Mouse (Mus musculus): ENCODE measurements at regions not wholly inside any gene's neighbourhood (a gene's known extent, or its start where the extent isn't known, plus 50 kb on each side); places are given as distances from the start of the nearest gene placed in this dataset.

DNA sequence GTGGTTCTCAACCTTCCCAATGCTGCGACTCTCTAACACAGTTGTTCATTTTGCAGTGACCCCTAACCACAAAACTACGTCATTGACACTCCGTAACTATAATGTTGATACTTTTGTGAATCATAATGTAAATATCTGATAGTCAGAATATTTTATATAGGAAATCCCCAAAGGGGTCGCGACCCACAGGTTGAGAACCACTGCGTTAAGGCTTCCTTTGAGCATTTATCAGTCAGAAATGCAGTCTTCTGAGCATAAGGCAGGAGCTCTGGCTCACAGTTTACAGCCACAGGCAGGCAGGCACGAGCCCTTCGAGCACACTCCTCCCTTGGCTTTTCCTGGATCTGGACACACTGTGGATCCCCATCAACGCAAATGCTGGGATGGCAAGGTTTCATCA lies 57.0 kb downstream of the Nxnl2 start:
- no peak for ATAC-seq (replicated peaks; ENCODE audit: poor library complexity, severe bottlenecking)

- ATAC-seq (replicated peaks; ENCODE audit: poor library complexity, severe bottlenecking): no peak
These were observed 58.3 kb downstream of the Nxnl2 start for GRCm38 (mm10) chr13:51228862-51229770.

- no peak for ATAC-seq (replicated peaks; ENCODE audit: poor library complexity, severe bottlenecking)
These were observed 59.0 kb downstream of the Nxnl2 start for GRCm38 (mm10) chr13:51229862-51230261.

DNA sequence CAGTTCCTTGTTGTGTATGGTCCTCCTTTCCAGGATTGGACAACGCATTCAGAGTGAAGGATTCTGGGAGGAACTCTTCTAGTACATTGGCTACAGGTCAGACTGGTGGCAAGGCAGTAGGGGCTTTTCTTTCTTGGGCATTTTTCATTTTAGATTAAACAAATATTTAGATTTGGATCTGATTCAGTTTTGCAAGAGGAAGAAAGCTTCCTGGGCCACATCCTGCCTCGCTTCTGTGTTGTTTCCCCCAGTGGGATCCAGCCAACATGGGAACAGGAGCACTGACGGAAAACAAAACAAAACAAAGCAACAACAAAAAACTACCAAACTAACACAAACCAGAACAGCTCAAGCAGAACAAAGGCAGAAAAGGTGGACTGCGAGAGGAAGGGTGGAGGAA lies 60.8 kb downstream of the Nxnl2 start:
- no peak for ATAC-seq (replicated peaks; ENCODE audit: poor library complexity, severe bottlenecking)

DNA sequence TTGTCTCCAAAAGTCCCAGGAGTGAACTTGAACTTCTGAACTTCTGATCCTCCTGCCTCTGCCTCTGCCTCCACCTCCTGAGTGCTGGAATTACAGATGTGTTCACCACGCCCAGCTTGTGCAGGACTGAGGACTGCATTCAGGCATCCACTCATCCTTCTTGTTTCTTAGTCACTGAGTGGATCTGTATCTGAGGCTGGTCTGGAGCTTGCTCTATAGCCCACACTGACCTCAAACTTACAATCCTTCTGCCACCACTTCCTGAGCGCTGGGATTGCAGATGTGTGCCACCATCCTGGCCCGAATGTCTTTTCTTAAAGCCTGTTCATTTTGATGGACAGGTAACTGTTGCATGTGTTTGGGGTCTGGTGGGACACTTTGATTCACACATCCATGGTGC lies 76.6 kb downstream of the Nxnl2 start:
- ATAC-seq (replicated peaks; ENCODE audit: poor library complexity, severe bottlenecking): peak; percentile 63

DNA sequence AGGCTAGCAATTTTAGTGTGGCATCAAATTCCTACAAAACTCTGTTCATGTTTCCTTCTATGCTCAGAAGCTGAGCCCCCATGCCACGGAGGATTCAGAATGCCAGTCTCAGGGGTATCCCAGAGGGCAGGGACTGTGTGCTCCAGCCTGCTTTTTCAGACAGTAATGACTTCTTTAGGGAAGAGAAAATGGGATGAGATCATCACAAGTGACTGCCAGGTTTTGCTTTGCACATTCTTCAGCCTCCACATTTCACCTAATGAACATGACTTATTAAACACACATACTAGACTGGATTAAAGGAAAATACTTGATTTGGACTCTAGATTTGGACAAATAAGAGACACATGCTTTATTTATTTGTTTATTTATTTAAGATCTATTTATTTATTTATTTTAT lies 82.5 kb downstream of the Nxnl2 start:
- no peak for ATAC-seq (replicated peaks; ENCODE audit: poor library complexity, severe bottlenecking)

DNA sequence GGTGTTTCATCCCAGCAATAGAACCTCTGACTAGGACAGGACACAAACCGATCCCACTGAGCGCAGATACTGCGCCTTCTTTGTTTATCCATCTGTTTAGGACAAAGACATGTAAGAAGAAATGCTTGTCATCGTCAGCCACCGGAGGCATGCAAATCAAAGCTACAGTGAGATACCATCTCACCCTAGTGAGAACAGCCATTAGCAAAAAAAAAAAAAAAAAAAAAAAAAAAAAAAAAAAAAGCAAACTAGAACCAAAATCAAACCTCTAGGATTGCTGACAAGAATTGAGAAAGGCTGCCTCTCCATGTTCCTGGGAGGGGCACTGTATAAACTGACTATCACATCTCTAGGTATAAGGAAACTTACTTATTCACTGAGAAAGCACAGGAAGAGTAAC lies 84.9 kb downstream of the Nxnl2 start:
- no peak for ATAC-seq (replicated peaks; ENCODE audit: poor library complexity, severe bottlenecking)

DNA sequence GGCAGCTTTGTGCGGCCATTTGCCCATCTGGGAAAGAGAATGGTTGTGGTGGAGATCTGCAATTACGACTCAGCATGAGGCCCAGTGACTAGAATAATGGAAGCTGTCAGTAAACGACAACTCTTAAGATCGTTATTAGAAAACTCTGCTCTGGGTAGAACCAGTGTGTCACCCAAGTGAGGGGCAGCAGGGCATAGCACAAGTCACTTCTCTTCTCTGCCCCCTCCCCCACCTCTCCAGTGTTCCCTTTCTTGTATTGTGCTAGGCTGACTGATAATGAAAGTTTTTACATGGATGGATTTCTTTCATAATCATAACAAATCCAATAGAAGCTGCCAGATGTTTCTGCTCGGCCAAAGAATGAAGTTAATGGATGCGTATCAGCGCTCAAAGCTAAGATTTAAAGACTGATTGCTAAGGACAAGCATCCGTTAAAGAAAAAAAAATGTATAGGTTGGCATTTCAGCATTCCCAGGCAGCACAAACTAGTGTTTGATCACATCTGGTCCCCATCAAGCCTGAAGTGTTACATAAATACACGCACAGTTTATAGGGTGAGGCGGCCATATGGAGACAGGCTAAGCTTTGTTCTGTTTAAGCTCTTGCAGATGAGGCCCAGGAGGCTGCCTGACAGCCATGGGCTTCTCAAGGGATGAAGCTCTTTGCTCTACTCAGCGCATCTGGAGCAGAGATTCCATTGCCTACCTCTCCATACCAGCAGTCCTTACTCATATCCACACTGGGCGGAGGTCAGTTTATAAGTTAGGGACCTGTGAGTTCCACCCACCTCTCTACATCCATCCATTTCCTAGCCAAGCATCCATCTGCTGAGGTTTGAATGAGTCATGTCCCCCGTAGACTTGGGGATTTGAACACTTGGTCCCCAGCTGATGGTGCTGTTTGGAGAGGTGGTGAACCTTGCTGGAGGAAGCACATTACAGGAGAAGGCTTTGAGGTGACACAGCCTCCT lies 88.2 kb downstream of the Nxnl2 start:
- ATAC-seq (replicated peaks; ENCODE audit: poor library complexity, severe bottlenecking): no peak

- no peak for ATAC-seq (replicated peaks; ENCODE audit: poor library complexity, severe bottlenecking)
These were observed 90.8 kb downstream of the Nxnl2 start for GRCm38 (mm10) chr13:51261619-51262018.

DNA sequence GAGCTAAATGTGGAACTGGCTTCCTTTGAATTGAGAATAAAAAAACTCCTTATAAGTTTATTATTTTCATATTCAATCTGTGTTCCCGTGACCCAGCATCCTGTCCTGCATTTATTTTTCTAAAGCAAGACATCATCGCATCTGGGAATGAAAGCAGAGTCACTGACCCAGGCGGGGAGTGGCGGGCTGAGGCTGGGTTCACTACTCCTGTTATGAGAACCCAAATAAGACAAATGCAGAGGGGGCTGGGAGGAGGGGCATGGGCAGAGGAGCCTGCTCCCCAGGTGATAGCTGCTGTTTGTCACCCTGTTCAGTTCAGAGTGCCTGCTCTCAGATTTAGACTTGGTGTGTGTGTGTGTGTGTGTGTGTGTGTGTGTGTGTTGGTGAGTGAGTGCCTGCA lies 102.0 kb downstream of the Nxnl2 start:
- no peak for ATAC-seq (replicated peaks; ENCODE audit: poor library complexity, severe bottlenecking)

DNA sequence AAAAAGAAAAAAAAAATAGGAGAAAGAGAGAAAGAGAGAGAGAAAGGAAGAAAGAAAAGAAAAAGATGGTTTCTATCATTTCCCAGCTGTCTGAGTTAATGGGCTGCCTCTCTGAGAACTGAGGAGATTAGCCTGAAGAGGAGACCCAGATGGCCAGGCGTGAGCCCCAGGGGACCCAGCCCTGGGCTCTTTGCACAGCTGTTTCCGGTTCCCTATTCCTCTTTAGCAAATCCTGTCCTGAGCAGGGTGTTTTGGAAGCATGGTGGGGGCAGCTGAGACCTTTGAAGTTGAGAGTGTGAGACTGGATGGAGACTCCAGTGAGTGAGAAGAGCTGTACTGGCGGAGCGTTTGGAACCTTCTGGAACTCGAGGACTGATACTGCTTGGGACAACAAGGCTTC lies 103.8 kb downstream of the Nxnl2 start:
- peak; percentile 55; the same call in 1 of the 2 replicates for ATAC-seq (replicated peaks; ENCODE audit: poor library complexity, severe bottlenecking)

GRCm38 (mm10) chr13:51276601-51277000 lies 105.8 kb downstream of the Nxnl2 start:
- no peak for ATAC-seq (replicated peaks; ENCODE audit: poor library complexity, severe bottlenecking)

DNA sequence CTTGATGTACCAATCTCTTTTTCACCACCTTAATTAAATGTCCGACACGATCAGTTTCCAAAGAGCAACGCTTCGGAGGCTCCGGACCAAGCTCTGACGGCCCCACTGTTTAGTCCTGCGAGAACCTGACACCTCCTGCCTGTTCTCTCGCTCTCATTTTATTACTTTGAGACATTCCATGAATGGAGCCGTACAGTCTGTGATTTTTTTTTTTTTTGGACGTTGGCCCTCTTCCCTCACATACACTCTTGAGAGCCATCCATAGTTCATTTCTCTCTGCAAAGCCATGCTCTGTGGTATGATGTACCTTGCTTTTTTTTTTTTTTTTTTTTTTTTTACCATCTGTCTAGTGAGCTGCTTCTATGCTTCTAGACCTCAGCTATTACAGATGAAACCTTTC lies 106.7 kb downstream of the Nxnl2 start:
- no peak for ATAC-seq (replicated peaks; ENCODE audit: poor library complexity, severe bottlenecking)

DNA sequence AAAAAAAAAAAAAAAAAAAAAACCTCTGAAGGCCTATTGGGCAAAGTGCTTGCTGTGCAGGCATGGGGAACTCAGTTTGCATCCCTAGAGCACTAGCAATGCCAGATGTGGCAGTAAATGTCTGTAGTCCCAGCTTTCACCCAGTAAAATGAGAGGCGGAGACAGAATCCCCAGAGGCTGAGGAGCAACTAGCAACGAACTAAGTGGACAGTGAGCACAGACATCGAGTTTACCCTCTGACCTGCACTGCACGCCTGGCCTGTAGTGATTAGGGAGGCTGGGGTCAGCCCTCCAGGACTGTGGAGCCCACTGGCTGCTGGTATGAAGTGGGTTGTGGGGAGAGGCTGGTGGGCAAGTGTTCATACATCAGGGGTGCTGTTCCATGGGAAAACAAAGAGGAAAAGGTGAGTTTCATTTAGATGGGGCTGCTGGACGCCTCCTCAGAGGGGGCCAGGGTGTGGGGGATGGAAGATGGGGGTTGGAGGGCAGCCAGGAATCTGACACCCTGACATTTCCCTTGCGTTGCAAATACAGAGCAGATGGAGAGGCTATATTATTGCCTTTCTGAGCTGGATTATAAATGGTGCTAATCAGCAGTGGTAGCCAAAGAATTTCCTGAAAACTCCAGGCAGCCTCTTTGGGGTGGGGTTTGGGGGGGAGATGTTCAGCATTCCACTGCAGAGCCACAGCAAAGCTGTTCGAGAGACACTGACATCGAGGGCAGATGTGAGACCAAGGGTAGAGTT lies 109.0 kb downstream of the Nxnl2 start:
- ATAC-seq (replicated peaks; ENCODE audit: poor library complexity, severe bottlenecking): no peak

DNA sequence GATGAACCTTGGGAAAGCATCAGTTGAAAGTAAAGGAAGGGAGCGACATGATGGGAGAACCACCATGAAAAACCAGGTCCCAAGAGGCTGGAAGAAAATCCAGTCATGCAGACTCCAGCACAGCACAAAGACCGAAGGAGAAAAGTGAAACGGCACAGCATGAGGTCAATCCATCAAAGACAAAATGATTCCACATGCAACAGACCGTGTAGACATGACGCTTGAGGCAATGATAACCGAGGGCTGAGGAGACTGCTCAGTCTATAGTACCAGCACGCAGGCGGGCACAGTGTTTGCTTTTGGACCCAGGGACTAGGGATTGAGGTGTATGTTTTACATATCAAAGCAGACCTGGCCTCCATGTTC lies 109.5 kb downstream of the Nxnl2 start:
- ATAC-seq (replicated peaks; ENCODE audit: poor library complexity, severe bottlenecking): no peak

GRCm38 (mm10) chr13:51284679-51285078 lies 113.9 kb downstream of the Nxnl2 start:
- ATAC-seq (replicated peaks; ENCODE audit: poor library complexity, severe bottlenecking): 0 out of 2 replicates have a peak, but pooled peaks have one; percentile 14

- ATAC-seq (replicated peaks; ENCODE audit: poor library complexity, severe bottlenecking): no peak
These were observed 118.6 kb downstream of the Nxnl2 start for GRCm38 (mm10) chr13:51289442-51289841.

- no peak for ATAC-seq (replicated peaks; ENCODE audit: poor library complexity, severe bottlenecking)
These were observed 118.4 kb upstream of the S1pr3 start for GRCm38 (mm10) chr13:51290021-51290424.

GRCm38 (mm10) chr13:51290926-51291325 lies 117.5 kb upstream of the S1pr3 start:
- ATAC-seq (replicated peaks; ENCODE audit: poor library complexity, severe bottlenecking): no peak

DNA sequence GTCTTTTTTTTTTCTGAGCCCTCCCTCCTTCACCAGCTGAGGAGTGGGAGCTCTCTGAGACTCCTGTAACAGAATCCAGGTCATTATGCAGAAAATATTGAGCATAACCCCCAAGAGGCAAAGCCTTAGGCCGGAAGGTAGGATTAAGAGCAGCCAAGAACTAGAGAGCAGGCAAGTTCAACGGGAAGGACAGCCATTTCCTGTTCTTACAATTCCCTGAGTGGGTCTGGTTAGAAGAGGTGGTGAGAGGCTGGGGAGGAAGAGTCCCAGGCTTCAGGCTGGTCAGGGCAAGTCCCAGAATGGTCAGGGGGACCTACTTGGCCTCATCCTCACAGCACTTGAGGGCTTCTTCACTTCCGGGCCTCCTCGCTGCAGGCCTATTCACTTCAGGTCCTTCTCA lies 115.4 kb upstream of the S1pr3 start:
- no peak for ATAC-seq (replicated peaks; ENCODE audit: poor library complexity, severe bottlenecking)

DNA sequence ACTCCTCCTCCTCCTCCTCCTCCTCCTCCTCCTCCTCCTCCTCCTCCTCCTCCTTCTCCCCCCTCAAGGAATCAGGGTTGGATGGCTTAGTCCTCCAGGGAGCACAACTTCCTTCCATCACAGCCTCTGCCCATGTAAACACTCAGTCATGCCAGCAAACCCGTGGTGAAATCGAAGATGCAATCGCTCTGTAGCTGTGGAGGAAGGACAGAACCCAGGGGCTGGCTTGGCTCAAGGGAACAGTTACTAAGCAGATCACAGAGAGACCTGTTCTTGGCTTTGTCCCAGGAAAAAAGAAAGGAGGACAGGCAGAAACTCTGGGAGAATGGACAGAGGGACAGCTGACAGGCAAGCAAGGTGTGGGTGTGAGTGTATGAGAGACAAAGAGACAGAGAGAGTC lies 112.6 kb upstream of the S1pr3 start:
- ATAC-seq (replicated peaks; ENCODE audit: poor library complexity, severe bottlenecking): peak; percentile 40
